Mouse (Mus musculus): Measurements from ENCODE around the gene Slfn14.
A peak's percentile ranks its signal among the peaks of the same experiment; 100 is the strongest.
"Not testable (repeated sequence)": the region's sequence is repeated elsewhere in the genome, so short reads cannot be mapped to it uniquely, and the experiment has no call there.

Gene Slfn14

DNA sequence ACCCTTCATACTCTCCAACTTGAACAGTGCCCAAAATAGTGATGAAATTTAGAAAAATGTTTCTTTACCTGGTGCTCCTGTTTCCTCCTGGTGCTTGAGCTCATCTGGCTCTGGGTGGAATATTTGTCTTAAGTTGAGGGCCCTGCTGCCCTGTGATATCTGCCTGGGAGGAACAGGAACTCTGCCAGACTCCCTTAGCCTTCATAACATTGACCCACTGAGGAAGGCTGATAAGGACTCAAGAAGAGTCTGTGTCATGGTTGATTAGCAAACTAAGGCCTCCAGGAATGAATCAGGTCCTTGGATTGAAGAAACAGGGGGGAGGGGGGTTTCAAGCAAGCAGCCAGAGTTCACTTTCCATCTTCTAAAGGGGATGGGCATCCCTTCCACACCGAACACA lies at the start of gene Slfn14:
Gene Slfn14, minus strand, starts transcription at position 161 of the 400 bp plus-strand sequence.
- ATAC-seq (ENCODE audit: insufficient number of reproducible peaks, low FRiP score, low TSS enrichment) = no peak

- no peak for ATAC-seq (ENCODE audit: insufficient number of reproducible peaks, low FRiP score, low TSS enrichment)
These were observed 49.3 kb upstream of the Slfn14 start for GRCm38 (mm10) chr11:83335826-83336225.

- no peak for ATAC-seq (ENCODE audit: insufficient number of reproducible peaks, low FRiP score, low TSS enrichment)
These were observed 40.9 kb upstream of the Slfn14 start for GRCm38 (mm10) chr11:83327427-83327826.

- ATAC-seq (ENCODE audit: insufficient number of reproducible peaks, low FRiP score, low TSS enrichment) = not testable (repeated sequence)
These were observed 40.2 kb upstream of the Slfn14 start for GRCm38 (mm10) chr11:83326692-83327091.

GRCm38 (mm10) chr11:83319048-83319447 lies 32.5 kb upstream of the Slfn14 start:
- no peak for ATAC-seq (ENCODE audit: insufficient number of reproducible peaks, low FRiP score, low TSS enrichment)

- ATAC-seq (ENCODE audit: insufficient number of reproducible peaks, low FRiP score, low TSS enrichment) = no peak
These were observed 25.9 kb upstream of the Slfn14 start for GRCm38 (mm10) chr11:83312471-83312870.

- ATAC-seq (ENCODE audit: insufficient number of reproducible peaks, low FRiP score, low TSS enrichment) = no peak
These were observed 20.3 kb upstream of the Slfn14 start for GRCm38 (mm10) chr11:83306700-83307253.

- ATAC-seq (ENCODE audit: insufficient number of reproducible peaks, low FRiP score, low TSS enrichment) = no peak
These were observed 18.0 kb upstream of the Slfn14 start for GRCm38 (mm10) chr11:83304485-83304884.

DNA sequence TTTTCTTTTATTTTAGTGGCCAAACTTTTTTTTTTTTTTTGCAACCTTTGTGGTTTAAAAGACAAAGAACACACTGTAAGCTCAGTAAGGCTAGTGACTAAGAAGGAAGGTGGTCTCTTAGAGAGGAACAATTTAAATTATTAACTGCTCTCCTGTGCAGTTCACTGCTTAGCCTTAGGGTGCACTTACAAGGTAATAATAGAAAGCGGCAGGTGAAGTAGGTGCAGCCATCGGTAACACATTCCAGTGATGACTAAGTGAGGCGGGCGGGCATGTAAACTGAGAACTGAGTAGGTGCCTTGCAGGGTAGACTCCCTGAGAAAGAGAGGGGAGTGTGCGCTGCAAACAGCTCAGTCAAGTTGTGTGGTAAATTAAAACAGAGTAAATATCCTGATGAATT lies 17.2 kb upstream of the Slfn14 start:
- ATAC-seq (ENCODE audit: insufficient number of reproducible peaks, low FRiP score, low TSS enrichment) = no peak

DNA sequence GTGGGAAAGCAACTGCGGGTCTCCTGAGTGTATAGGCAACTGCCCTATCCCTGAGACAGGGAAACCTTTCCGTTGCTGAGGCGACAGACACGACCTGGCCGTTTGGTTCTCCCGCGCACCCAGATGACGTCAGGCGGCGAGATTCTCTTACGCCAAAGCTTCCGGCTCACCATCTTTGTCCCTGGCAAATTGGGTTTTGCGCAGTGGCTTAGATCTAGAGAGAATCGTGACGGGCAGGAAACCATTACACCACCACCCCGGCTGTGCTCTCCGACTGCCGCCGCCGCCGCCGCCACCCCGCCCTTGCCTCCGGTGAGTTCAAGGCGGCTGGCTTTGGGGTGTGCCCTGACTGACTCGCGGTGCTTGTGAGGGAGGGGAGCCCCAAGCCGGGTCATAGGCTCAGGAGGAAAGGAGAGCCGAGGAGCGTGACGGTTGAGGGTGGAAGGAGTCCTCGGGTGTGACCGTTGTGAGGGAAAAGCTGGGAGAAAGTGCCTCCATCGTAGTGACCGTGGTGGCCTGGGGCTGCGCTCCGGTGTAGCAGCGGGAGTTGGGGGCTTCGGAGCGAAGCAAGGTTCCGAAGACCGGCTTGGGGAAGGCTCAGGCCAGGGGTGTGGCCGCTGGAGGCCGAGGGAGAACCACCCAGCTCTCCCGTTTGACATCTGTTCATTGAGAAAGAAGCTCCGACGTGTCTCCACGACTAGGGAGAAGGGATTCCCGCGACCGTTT lies 16.2 kb upstream of the Slfn14 start, which contains the start of gene Pex12:
Gene Pex12, minus strand, starts transcription at position 61 of the 726 bp plus-strand sequence.
- ATAC-seq (ENCODE audit: insufficient number of reproducible peaks, low FRiP score, low TSS enrichment) = peak; percentile 78

DNA sequence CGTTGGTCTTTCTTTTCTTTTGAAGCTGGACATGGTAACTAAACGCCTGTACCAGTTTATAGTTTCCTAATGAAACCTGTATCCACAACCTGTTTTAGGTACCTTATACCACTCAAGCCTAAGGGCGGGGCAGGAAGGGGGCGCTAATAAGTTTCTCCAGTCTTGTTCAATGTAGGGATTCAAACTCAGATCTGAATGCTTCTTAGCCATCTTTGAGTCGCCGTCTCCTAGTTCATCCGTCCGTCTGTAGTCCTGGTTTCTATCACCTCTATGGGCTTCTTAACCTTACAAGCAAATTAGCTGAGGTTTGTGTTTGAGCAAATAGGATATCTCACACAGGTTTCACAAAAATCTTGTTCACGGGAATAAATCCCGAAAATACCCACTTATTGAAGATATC lies 15.6 kb upstream of the Slfn14 start:
- ATAC-seq (ENCODE audit: insufficient number of reproducible peaks, low FRiP score, low TSS enrichment) = no peak

DNA sequence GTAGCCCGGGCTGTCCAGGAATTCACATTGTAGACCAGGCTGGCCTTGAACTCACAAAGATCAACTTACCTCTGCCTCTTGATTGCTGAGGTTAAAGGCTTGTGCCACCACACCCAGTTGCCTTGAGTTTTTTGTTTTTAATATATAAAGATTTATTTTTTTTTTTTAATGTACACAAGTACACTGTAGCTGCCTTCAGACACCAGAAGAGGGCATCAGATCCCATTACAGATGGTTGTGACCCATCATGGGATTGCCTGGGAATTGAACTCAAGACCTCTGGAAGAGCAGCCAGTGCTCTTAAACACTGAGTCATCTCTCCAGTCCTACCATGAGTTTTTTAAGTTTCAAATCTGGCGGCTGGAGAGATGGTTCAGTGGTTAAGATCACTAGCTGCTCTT lies 14.9 kb upstream of the Slfn14 start:
- ATAC-seq (ENCODE audit: insufficient number of reproducible peaks, low FRiP score, low TSS enrichment) = no peak

DNA sequence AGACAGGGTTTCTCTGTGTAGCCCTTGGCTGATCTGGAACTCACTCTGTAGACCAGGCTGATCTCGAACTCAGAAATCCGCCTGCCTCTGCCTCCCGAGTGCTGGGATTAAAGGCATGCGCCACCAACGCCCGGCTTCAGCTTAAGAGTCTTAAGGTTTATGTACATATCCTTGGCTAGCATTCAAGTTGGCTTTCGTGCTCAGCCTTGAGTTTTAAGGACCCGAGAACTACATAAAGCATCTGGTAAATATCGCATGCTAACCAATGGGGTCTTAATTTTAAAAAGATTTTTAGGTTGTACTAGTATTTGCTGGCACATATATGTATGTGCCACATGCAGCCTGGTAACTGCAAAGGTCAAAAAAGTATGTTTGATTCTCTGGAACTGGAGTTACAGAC lies 13.2 kb upstream of the Slfn14 start:
- no peak for ATAC-seq (ENCODE audit: insufficient number of reproducible peaks, low FRiP score, low TSS enrichment)

- peak; percentile 88 for ATAC-seq (ENCODE audit: insufficient number of reproducible peaks, low FRiP score, low TSS enrichment)
These were observed 12.0 kb upstream of the Slfn14 start, which contains the start of gene Ap2b1 for GRCm38 (mm10) chr11:83298225-83299195. Gene Ap2b1 (plus strand): TSS chr11:83299024.

GRCm38 (mm10) chr11:83297816-83298215 lies 11.3 kb upstream of the Slfn14 start:
- no peak for ATAC-seq (ENCODE audit: insufficient number of reproducible peaks, low FRiP score, low TSS enrichment)

- ATAC-seq (ENCODE audit: insufficient number of reproducible peaks, low FRiP score, low TSS enrichment) = no peak
These were observed 7.6 kb upstream of the Slfn14 start for GRCm38 (mm10) chr11:83294133-83294532.

DNA sequence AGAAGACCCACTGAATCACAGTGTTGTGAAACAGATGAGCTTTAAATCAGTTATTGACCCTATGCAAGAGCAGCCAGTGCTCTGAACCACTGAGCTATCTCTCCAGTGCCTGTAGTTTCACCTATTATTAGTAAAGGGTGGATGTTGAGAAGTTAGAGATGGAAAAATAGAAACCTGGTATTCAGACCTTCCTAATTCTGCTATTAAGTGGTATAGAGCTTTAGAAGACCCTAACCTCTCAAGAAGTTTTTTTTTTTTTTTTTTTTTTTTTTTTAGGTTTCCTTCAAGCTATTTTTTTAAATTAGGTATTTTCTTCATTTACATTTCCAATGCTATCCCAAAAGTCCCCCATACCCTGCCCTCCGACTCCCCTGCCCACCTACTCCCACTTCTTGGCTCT lies 6.7 kb upstream of the Slfn14 start:
- no peak for ATAC-seq (ENCODE audit: insufficient number of reproducible peaks, low FRiP score, low TSS enrichment)

- ATAC-seq (ENCODE audit: insufficient number of reproducible peaks, low FRiP score, low TSS enrichment) = no peak
These were observed 5.7 kb upstream of the Slfn14 start for GRCm38 (mm10) chr11:83292251-83292587.

- ATAC-seq (ENCODE audit: insufficient number of reproducible peaks, low FRiP score, low TSS enrichment) = peak; percentile 100
These were observed 5.1 kb upstream of the Slfn14 start for GRCm38 (mm10) chr11:83291375-83292250.

- ATAC-seq (ENCODE audit: insufficient number of reproducible peaks, low FRiP score, low TSS enrichment) = no peak
These were observed 3.1 kb upstream of the Slfn14 start for GRCm38 (mm10) chr11:83289633-83290032.
